Mouse (Mus musculus): Measurements from ENCODE around the gene Evx2. TPM values are rescaled to one million over a fixed set of nuclear protein-coding genes. Genes with fewer than 3 reads are reported as not detected.

Gene Evx2
- polyA plus RNA-seq, 1 experiment = 0.02 TPM

DNA sequence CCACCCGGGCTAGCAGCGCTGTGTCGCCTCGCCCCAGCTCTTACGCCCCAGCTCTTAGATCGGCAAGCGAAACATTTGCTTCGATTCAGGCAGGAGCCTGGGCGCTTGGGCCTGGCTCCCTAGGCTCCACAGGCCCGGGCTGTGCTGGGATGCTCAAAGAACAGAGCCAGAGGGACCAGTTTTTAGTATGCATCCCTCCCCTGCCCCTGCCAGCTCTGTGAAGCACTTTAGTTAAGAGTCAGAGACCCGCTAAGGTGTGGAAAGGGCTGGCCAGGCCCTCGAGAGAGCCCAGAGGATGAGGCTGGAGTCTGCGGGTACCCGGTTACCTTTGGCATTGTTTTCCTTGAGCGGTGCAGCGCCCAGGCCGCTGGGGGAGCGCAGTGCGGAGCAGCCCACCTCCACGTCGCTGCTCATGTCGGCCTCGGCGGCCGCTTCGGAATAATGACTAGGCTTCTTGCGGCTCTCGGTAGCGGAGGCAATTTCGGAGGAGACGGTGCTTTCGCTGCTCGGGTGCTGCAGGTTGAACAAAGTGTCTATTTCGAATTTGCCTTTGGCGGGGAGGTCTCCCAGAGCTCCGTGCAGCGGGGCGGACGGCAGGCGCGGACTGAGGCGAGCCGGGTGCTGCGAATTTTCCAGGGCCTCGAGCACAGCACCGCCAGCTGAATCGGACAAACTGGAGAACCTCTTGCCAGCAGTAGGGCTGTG is 538 bp downstream of the Evx2 start:
- Histone ChIP-seq H3K36me3 (ENCODE audit: control insufficient read depth, insufficient read depth, low read length) (no peaks in the 10 kb centered on the region), H3K27ac (ENCODE audit: control insufficient read depth, insufficient read depth, low read depth, low read length) (no peak overlapping the region), H3K27me3 (ENCODE audit: control insufficient read depth, insufficient read depth, low read length) (peaks cover 21% of the 10 kb centered on the region), H3K4me3 (ENCODE audit: control insufficient read depth, low read depth, low read length) (no peak overlapping the region), H3K4me1 (ENCODE audit: control insufficient read depth, insufficient read depth, low read length) (peaks cover 15% of the 10 kb centered on the region)
- no peak for TF ChIP-seq CTCF (IDR thresholded peaks at IDR 0.05; ENCODE audit: control insufficient read depth, insufficient read depth, insufficient replicate concordance, low read depth, low read length)
- no peak for TF ChIP-seq POLR2A (IDR thresholded peaks at IDR 0.05; ENCODE audit: control insufficient read depth, low read depth, low read length)

GRCm38 (mm10) chr2:74658024-74658666 is 1.2 kb downstream of the Evx2 start:
- no peak overlapping the region for H3K27ac ChIP-seq (ENCODE audit: control insufficient read depth, insufficient read depth, low read depth, low read length)
- peaks cover 20% of the 10 kb centered on the region for H3K27me3 ChIP-seq (ENCODE audit: control insufficient read depth, insufficient read depth, low read length)
- TF ChIP-seq POLR2A (IDR thresholded peaks at IDR 0.05; ENCODE audit: control insufficient read depth, low read depth, low read length) (no peak), CTCF (IDR thresholded peaks at IDR 0.05; ENCODE audit: control insufficient read depth, insufficient read depth, insufficient replicate concordance, low read depth, low read length) (no peak)
- no peaks in the 10 kb centered on the region for H3K36me3 ChIP-seq (ENCODE audit: control insufficient read depth, insufficient read depth, low read length)
- peaks cover 15% of the 10 kb centered on the region for H3K4me1 ChIP-seq (ENCODE audit: control insufficient read depth, insufficient read depth, low read length)
- peak overlapping the region; percentile 39; the same call in 1 of the 2 replicates for H3K4me3 ChIP-seq (ENCODE audit: control insufficient read depth, low read depth, low read length)

- no peak for TF ChIP-seq POLR2A (IDR thresholded peaks at IDR 0.05; ENCODE audit: control insufficient read depth, low read depth, low read length)
- no peak for TF ChIP-seq CTCF (IDR thresholded peaks at IDR 0.05; ENCODE audit: control insufficient read depth, insufficient read depth, insufficient replicate concordance, low read depth, low read length)
- Histone ChIP-seq H3K27ac (ENCODE audit: control insufficient read depth, insufficient read depth, low read depth, low read length) (no peak overlapping the region), H3K36me3 (ENCODE audit: control insufficient read depth, insufficient read depth, low read length) (no peaks in the 10 kb centered on the region), H3K4me1 (ENCODE audit: control insufficient read depth, insufficient read depth, low read length) (peaks cover 15% of the 10 kb centered on the region), H3K27me3 (ENCODE audit: control insufficient read depth, insufficient read depth, low read length) (peaks cover 19% of the 10 kb centered on the region), H3K4me3 (ENCODE audit: control insufficient read depth, low read depth, low read length) (peak overlapping the region; percentile 39)
Measured at GRCm38 (mm10) chr2:74657251-74658023, 1.9 kb downstream of the Evx2 start.

GRCm38 (mm10) chr2:74656632-74657021 is 2.7 kb downstream of the Evx2 start:
- Histone ChIP-seq H3K4me3 (ENCODE audit: control insufficient read depth, low read depth, low read length) (no peak overlapping the region), H3K36me3 (ENCODE audit: control insufficient read depth, insufficient read depth, low read length) (no peaks in the 10 kb centered on the region), H3K27me3 (ENCODE audit: control insufficient read depth, insufficient read depth, low read length) (peaks cover 18% of the 10 kb centered on the region), H3K27ac (ENCODE audit: control insufficient read depth, insufficient read depth, low read depth, low read length) (no peak overlapping the region), H3K4me1 (ENCODE audit: control insufficient read depth, insufficient read depth, low read length) (peaks cover 15% of the 10 kb centered on the region)
- no peak for TF ChIP-seq POLR2A (IDR thresholded peaks at IDR 0.05; ENCODE audit: control insufficient read depth, low read depth, low read length)
- TF ChIP-seq CTCF (IDR thresholded peaks at IDR 0.05; ENCODE audit: control insufficient read depth, insufficient read depth, insufficient replicate concordance, low read depth, low read length) = no peak

DNA sequence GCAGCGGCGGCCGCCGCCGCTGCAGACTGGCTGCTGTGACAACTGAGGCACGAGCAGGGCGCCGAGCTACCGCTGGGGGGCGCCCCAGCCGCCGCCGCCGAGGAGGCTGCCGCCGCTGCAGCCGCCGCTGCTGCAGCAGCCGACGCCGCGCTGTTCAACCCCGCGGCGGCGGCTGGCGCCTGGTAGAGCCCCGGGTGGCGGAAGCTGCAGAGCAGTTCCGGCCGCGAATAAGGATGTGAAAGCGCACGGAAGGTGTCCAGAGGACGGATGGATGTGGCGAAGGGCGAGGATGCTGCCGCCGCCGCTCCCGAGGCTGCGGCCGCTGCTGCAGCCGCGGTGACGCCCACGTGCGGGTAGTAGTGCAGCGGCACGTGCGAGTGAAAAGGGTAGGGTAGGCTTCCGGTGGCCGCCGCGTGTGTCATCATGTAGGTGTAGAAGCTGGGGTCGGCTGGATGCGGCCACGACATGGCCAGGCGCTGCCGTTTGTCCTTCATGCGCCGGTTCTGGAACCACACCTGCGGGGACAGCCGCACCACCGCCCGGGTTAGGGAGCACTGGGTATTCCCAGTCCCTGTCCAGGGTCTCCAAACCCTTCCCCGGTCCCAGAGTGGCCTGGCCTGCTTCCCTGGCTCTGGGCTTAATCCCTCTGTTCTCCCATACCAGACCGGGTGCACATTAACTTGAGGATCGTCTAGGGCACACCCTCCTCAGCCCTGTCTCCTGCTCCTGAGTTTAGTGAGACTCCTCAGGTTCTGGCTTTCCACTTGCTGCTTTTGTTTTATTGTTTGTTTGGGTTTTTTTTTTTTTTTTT is 3.3 kb downstream of the Evx2 start:
- TF ChIP-seq CTCF (IDR thresholded peaks at IDR 0.05; ENCODE audit: control insufficient read depth, insufficient read depth, insufficient replicate concordance, low read depth, low read length) (no peak), POLR2A (IDR thresholded peaks at IDR 0.05; ENCODE audit: control insufficient read depth, low read depth, low read length) (no peak)
- H3K36me3 ChIP-seq (ENCODE audit: control insufficient read depth, insufficient read depth, low read length) = no peaks in the 10 kb centered on the region
- peak overlapping the region; percentile 67 for H3K4me3 ChIP-seq (ENCODE audit: control insufficient read depth, low read depth, low read length)
- peaks cover 12% of the 10 kb centered on the region for H3K4me1 ChIP-seq (ENCODE audit: control insufficient read depth, insufficient read depth, low read length)
- H3K27ac ChIP-seq (ENCODE audit: control insufficient read depth, insufficient read depth, low read depth, low read length) = no peak overlapping the region
- H3K27me3 ChIP-seq (ENCODE audit: control insufficient read depth, insufficient read depth, low read length) = peaks cover 15% of the 10 kb centered on the region

DNA sequence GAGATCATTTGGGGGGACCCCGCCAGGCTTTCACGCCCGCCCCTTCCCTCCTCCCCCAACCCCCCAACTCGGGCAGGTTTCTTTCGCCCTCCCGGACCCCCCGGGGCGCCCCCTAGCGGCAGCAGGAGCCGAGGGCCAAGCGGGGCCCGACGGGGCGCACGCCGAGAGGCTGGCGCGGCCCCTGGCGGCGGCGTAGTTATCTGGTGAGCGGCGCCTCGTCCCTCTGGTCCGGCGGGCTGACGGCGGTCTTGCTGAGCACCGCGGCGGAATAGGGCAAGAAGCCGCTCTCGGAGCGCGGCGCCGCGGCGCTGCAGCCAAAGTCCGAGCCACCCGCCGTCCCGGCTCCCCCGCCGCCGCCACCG is 4.0 kb downstream of the Evx2 start:
- TF ChIP-seq POLR2A (IDR thresholded peaks at IDR 0.05; ENCODE audit: control insufficient read depth, low read depth, low read length) = no peak
- TF ChIP-seq CTCF (IDR thresholded peaks at IDR 0.05; ENCODE audit: control insufficient read depth, insufficient read depth, insufficient replicate concordance, low read depth, low read length) = peak; percentile 47
- H3K4me1 ChIP-seq (ENCODE audit: control insufficient read depth, insufficient read depth, low read length) = peaks cover 11% of the 10 kb centered on the region

More for the DNA sequence above, 4.0 kb downstream of the Evx2 start:
- peak overlapping the region; percentile 58 for H3K4me3 ChIP-seq (ENCODE audit: control insufficient read depth, low read depth, low read length)
- H3K27me3 ChIP-seq (ENCODE audit: control insufficient read depth, insufficient read depth, low read length) = peaks cover 11% of the 10 kb centered on the region
- H3K36me3 ChIP-seq (ENCODE audit: control insufficient read depth, insufficient read depth, low read length) = no peaks in the 10 kb centered on the region
- H3K27ac ChIP-seq (ENCODE audit: control insufficient read depth, insufficient read depth, low read depth, low read length) = no peak overlapping the region

Measured in testis, adult 2 months (tissue).